Mouse (Mus musculus) adipocyte (in vitro differentiated cells): ENCODE measurements at regions not wholly inside any gene's neighbourhood (a gene's known extent, or its start where the extent isn't known, plus 50 kb on each side); places are given as distances from the start of the nearest gene placed in this dataset.
"Not testable (repeated sequence)": the region's sequence is repeated elsewhere in the genome, so short reads cannot be mapped to it uniquely, and the experiment has no call there.

ENCODE experiments used
- DNase-seq: peaks from one replicate; pipeline ENCODE4 v3.0.0-alpha.2; 2016; ENCODE audit warnings: low spot score

DNA sequence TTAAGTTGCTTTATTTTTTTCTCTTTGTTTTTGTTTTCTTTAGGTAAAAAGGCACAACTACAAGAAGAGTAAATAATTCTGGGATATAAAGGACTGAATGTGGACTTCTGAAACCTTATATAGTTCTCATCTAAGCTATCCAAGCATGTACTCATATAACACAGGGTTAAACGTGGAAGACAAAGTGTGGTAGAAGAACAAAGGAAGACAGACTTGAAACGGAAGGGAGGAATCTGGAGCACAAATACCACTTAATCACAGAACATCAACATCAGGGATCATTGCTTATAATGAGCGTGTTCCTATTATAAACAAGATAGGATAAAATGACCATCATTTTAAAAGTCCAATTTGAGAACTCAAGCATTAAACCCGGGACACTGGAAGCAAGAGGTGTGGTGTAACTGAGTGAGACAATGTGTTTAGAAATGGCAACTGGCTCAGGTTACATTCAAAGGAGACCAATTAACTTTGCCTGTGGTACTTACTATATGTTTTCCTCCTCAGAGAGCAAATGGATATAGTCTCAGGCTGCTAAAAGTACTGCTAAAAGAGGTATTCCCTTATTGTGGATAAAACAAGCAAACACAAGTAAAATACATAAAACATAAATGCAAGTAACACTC lies 96.1 kb upstream of the Hdgfl1 start:
- no peak for DNase-seq

DNA sequence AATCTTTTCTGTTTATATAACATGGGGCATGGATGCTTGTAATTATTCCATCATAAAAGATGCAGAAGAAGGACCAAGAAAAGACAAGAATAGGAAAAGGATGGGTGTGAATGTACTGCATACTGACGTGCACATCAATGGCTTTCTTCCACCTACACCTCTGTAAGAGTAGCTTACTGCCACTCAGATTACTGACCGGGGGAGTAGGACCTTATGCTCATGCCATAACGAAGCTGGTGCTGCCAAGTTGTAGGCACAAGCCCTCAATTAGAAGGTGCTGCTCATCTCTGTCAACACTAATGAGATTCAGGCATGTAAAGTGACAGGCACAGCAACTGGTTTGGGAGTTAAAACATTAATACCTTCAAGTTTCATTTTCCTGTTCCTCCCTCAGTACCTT lies 97.8 kb upstream of the Hdgfl1 start:
- DNase-seq: no peak

DNA sequence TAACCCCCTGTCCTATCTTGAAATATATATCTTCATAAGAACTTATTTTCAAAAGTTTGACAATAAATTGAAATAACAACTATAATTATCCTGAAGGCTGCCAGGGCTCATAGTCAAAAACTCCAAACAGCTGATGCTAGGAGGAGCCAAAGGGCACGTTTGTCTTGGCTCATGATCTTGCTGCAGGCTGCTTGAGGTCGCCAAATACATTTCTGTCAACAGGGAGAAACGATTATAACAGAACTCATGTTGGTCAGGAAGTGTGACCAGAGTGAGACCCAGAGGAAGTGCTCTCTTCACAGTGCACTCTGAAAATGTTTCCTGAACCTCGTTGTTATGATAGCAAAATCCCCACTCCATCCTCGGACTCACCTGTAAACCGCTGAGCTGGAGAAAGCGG lies 140.9 kb upstream of the Prl start:
- peak; percentile 77 for DNase-seq

DNA sequence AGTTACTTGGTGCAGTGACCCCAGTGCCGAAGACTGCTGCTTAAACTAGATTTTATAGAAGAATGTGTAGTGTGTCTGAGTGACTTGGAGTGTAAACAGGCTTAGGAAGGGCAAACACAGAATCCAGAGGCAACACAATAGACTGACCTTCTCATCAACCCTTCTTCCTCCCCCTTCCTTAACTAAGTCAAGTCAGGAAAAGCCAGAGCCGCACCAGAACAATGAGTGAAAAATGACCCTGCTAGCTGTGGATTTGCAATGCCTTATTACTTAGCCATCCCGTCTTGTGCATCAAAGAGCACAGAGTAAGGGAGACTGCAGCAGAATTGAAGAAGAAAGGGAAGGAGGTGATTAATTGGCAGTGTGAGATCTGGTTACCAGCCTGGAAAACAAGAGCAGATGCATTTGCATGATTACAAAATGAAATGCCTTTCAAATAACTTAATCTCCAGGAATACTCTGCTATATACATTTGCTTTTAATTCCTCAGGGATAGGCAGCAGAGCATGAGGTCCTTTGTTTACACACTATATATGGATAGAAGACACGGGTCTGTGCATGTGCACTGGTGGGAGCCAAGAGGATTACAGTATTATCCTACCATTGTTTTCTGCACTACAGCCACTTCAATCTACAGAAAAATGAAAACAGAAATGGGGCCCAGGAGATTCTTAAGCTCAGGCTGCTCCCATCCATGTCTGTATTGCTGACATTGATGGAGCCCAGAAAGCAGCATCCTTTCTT lies 124.5 kb upstream of the Prl start:
- DNase-seq: no peak

DNA sequence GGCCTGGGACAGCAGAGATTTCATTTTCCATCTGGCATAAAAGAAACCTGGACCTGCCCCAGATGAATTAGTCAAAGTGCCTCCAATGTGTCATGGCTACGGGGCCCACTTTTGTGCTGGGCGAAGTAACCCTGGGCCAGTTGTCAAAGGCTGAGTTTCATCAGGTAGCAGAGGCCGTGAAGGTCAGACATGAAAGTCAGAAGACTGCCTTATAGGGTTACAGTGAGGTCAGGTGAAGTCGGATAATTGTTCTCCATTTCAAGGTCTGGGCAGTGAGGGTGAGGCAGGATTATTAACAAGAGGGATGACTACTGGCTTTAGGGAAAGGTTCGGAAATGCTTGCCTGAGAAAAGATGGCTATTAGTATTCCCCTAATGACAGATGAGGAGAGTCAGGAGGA lies 123.5 kb upstream of the Prl start:
- DNase-seq: no peak

DNA sequence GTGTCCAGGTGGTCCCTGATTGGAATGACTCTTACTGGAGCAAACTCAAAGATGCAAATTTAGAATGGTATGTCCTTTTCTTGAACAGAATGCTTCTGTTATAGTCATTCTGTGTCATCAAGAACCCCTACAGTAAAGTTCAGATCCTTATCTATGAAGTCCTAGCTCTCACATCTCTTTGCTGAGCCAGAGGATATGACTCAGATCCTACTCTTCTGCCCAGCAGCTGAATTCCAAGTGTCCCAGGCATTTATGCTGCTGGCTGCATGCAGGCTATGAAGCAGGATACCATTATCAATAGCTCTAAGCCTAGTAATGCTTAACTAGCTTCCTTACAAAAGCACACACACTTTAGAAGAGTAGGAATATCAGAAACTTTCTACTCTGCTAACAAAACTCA lies 116.9 kb upstream of the Prl start:
- DNase-seq: no peak

DNA sequence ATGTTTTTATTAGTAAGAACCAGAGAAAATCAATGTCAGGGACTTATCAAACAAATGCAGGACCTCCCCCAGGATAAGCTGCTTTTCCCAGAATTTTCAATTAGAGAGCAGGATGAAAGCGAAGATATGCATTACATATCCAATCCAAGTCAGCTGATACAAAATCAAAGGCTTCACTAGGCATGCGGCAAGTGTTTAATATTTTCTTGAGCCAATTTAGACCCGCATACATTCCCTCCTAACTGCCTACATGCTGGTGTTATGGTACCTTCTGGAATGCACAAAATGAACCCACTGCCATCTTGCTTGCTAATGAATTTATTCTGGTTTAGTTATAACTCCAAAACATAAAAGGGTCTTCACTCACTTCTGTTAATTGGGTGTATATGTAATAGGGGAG lies 112.9 kb upstream of the Prl start:
- DNase-seq: no peak

DNA sequence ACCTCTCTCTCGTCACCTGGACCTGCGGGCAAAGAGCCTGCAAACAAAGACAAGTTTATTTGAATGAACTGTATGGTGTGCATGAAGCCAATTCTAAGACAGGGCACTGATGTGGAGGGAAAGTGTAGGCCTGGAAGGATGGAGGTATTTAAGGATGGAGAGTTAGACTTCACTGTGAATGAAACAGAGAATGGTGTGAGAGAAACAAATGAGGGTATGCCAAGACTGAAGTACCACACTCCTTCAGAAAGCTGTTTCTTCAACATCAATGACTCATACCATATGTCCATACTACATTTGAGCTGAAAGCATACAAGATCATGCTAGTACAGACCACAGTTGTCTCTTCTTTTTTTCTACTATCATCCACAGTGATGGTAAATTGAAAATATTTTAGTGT lies 105.9 kb upstream of the Prl start:
- DNase-seq: no peak

DNA sequence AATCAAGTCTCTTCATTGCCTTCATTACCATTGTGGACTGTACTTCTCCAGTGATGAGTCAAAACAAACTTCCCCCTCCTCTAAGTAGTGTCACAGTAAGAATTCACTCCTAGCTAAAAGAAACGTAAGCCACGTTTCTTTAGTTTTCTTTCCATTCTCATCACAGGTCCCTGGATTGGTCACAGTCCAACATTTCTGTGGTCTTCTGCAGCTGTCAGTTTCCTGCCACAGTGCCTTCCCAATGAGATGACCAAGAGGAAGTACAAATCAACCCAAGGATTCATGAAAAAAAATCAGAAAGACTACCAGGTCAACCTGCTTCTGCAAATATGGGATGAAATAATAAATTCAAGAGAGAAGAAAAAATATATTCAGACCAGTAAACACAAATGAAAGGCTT lies 103.5 kb upstream of the Prl start:
- no peak for DNase-seq

DNA sequence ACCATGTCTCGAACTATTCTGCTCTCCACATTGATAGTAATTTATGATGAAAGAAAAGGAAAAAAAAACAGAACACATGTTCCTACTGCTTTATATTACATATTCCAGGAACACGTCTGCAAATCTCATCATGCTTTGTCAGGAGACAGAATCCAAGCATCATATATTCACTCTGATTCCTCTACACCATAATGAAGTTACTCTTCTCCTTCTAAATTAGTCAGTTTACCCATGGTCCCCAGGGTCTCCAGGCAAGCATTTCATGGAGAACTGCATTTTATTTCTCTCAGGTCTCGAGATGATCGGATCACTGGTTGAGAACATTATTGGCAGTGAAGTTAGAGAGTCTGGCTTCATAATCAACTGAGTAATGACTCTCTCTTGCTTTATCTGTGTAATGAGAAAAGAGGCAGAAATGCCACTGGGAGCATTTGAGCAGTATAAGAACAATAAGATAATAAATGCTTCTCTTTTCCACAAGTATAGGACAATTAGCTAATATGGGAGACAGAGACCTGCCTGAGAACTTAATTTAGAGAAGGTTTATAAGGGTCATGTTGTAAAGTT lies 97.8 kb upstream of the Prl start:
- no peak for DNase-seq

DNA sequence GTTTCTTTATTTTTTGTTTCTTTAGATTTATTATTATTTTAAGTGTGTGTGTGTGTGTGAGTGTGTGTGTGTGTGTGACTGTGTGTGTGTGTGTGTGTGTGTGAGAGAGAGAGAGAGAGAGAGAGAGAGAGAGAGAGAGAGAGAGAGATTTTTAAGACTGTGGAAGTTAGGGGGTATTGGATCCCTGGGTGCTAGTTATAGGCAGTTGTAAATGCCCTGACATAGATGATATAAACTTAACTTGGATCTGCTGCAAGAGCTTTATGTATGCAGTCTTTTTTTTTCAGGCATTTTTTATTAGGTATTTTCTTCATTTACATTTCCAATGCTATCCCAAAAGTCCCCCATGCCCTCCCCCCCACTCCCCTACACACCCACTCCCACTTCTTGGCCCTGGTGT lies 96.8 kb upstream of the Prl start:
- not testable (repeated sequence) for DNase-seq

DNA sequence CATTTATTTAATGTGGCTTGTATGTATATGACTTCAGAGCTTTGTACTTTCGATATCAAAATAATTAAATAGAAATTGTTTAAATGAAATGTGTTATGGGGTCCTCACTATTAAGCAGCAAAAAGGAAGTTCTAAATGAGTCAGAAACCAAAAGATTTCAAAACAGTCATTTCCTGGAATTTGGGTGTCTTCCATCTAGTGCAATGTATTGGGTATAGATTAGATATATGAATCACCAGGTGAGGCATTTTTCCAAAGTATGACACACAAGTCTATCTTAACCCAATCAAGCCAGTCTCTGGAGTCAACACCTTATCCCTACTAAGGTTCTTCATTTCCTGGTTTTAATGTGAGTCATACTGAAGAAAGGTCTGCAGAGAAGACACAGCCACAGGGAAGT lies 81.3 kb upstream of the Prl start:
- no peak for DNase-seq

DNA sequence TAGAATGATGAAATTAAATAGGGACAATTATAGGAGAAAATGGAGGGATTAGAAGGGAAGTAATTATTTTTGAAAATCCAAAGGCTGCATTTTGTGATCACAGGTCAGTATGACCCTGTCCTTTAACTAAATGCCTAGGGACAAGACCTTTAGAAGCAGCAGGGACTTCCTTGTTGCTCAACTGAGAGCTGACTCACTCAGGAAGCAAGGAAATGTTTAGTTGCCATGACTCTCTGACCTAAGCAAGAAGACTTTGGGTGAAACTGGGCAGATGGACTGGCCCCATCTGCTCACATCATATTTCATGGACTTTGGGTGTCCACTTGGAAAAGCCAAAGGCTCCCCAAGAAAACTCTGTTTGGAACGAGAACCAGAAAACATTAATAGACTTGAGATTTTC lies 76.9 kb upstream of the Prl start:
- peak; percentile 16 for DNase-seq
